Mouse (Mus musculus) lung, embryonic 14.5 days (tissue): Measurements from ENCODE around the gene Cdca5. TPM values are rescaled to one million over a fixed set of nuclear protein-coding genes. Genes with fewer than 3 reads are reported as not detected.
"Not testable (repeated sequence)": the region's sequence is repeated elsewhere in the genome, so short reads cannot be mapped to it uniquely, and the experiment has no call there.

Source experiments
- ATAC-seq: fragments of 200-750 bp; cut with Nextera tagmentation; 2 replicates; pipeline ENCODE4 v1.8.0; 2017; ENCODE audit warnings: mild to moderate bottlenecking, moderate TSS enrichment, moderate library complexity; ENCODE audit not compliant: insufficient read depth
- DNase-seq: peaks from one replicate; pipeline ENCODE4 v3.0.0-alpha.2; 2015
- H3K27ac ChIP-seq: fragments of 300-500 bp; sonication (generic); 2 replicates; pipeline ENCODE4 v1.5.1; 2014; ENCODE audit warnings: low read depth, mild to moderate bottlenecking, moderate library complexity
- H3K27me3 ChIP-seq: fragments of 300-500 bp; sonication (generic); 2 replicates; pipeline ENCODE4 v1.6.1; 2014; ENCODE audit warnings: low read length, control low read depth; ENCODE audit not compliant: insufficient read depth
- H3K36me3 ChIP-seq: fragments of 300-500 bp; sonication (generic); 2 replicates; pipeline ENCODE4 v1.6.1; 2014; ENCODE audit warnings: control low read depth; ENCODE audit not compliant: insufficient read depth
- H3K4me1 ChIP-seq: fragments of 300-500 bp; sonication (generic); 2 replicates; pipeline ENCODE4 v1.6.1; 2014; ENCODE audit warnings: antibody characterized with exemption, control low read depth; ENCODE audit not compliant: insufficient read depth
- H3K4me2 ChIP-seq: fragments of 300-500 bp; sonication (generic); 2 replicates; pipeline ENCODE4 v1.6.1; 2014; ENCODE audit warnings: mild to moderate bottlenecking
- H3K4me3 ChIP-seq: fragments of 300-500 bp; sonication (generic); 2 replicates; pipeline ENCODE4 v1.5.1; 2014; ENCODE audit warnings: low read depth, low read length
- H3K9ac ChIP-seq: fragments of 300-500 bp; sonication (generic); 2 replicates; pipeline ENCODE4 v1.6.1; 2014
- H3K9me3 ChIP-seq: fragments of 300-500 bp; sonication (generic); 2 replicates; pipeline ENCODE4 v1.6.1; 2016; ENCODE audit warnings: low read depth, low read length, control low read depth
- CTCF ChIP-seq: IDR thresholded peaks from 2 replicates; pipeline ENCODE4 v1.5.1; 2016; ENCODE audit warnings: antibody characterized with exemption, low read depth
- WGBS: fragments of 180-500 bp; shearing (Covaris S2); extraction: QIAGEN DNeasy Blood & Tissue Kit; methylation state at CpG from one replicate; pipeline ENCODE4 v1.1.7; 2014; 5-methylcytosine and 5-hydroxymethylcytosine counted together
- polyA plus RNA-seq: library from polyadenylated mRNA; unstranded; fragments of >200 nt; fragmentation: Nextera tagmentation; extraction: Ambion mirVana; gene quantifications from 2 replicates; pipeline ENCODE4 v1.2.1, GENCODE M21; 2014

The Cdca5 gene
- polyA plus RNA-seq, 1 experiment from 2014 or later = 52.7 TPM

GRCm38 (mm10) chr19:6121761-6122160 lies 37.0 kb downstream of the Cdca5 start:
- Histone ChIP-seq H3K9ac (no peak overlapping the region), H3K4me3 (no peak overlapping the region), H3K9me3 (no peaks in the 10 kb centered on the region), H3K27ac (no peak overlapping the region), H3K27me3 (no peaks in the 10 kb centered on the region), H3K36me3 (peaks cover 10% of the 10 kb centered on the region; the same call in 1 of the 2 replicates), H3K4me1 (peaks cover 10% of the 10 kb centered on the region), H3K4me2 (no peak overlapping the region)
- ATAC-seq (no peak), DNase-seq (no peak)
- no peak for TF ChIP-seq CTCF
- 21% methylated on average over 19 of the region's 19 CpGs for WGBS

- H3K4me2 ChIP-seq = no peak overlapping the region
- H3K27ac ChIP-seq = no peak overlapping the region
- H3K36me3 ChIP-seq = peaks cover 8% of the 10 kb centered on the region; the same call in 1 of the 2 replicates
- H3K9ac ChIP-seq = no peak overlapping the region
- 66% methylated on average over 8 of the region's 8 CpGs for WGBS
- TF ChIP-seq CTCF = no peak
- DNase-seq = peak; percentile 48
- 0 out of 2 replicates have a peak, but pooled peaks cover 4% of the 10 kb centered on the region for H3K4me1 ChIP-seq
- no peak for ATAC-seq
- H3K27me3 ChIP-seq = no peaks in the 10 kb centered on the region
- no peak overlapping the region for H3K4me3 ChIP-seq
- no peaks in the 10 kb centered on the region for H3K9me3 ChIP-seq
Measured at GRCm38 (mm10) chr19:6123330-6123729, 38.5 kb downstream of the Cdca5 start.

GRCm38 (mm10) chr19:6124898-6125297 lies 40.1 kb downstream of the Cdca5 start:
- WGBS = 81% methylated on average over 2 of the region's 2 CpGs
- peaks cover 3% of the 10 kb centered on the region; the same call in 1 of the 2 replicates for H3K4me1 ChIP-seq
- DNase-seq = no peak
- no peak for TF ChIP-seq CTCF
- H3K4me3 ChIP-seq = no peak overlapping the region
- H3K9ac ChIP-seq = no peak overlapping the region
- ATAC-seq = no peak
- H3K9me3 ChIP-seq = no peaks in the 10 kb centered on the region
- H3K27ac ChIP-seq = no peak overlapping the region
- H3K4me2 ChIP-seq = no peak overlapping the region
- no peaks in the 10 kb centered on the region for H3K27me3 ChIP-seq
- peaks cover 8% of the 10 kb centered on the region; the same call in 1 of the 2 replicates for H3K36me3 ChIP-seq

GRCm38 (mm10) chr19:6126289-6126688 lies 41.5 kb downstream of the Cdca5 start:
- Histone ChIP-seq H3K9me3 (no peaks in the 10 kb centered on the region), H3K4me2 (0 out of 2 replicates have a peak overlapping the region, but pooled peaks have one; percentile 25), H3K27ac (no peak overlapping the region), H3K36me3 (peaks cover 5% of the 10 kb centered on the region; the same call in 1 of the 2 replicates), H3K4me3 (no peak overlapping the region), H3K9ac (no peak overlapping the region), H3K4me1 (peaks cover 3% of the 10 kb centered on the region; the same call in 1 of the 2 replicates), H3K27me3 (no peaks in the 10 kb centered on the region)
- ATAC-seq (no peak), DNase-seq (peak; percentile 77)
- WGBS = 25% methylated on average over 4 of the region's 4 CpGs
- peak; percentile 79 for TF ChIP-seq CTCF

GRCm38 (mm10) chr19:6126789-6127580 lies 42.2 kb downstream of the Cdca5 start:
- Histone ChIP-seq H3K27ac (peak overlapping the region; percentile 78), H3K4me1 (peaks cover 3% of the 10 kb centered on the region; the same call in 1 of the 2 replicates), H3K4me3 (peak overlapping the region; percentile 46), H3K27me3 (no peaks in the 10 kb centered on the region), H3K9me3 (no peaks in the 10 kb centered on the region), H3K9ac (peak overlapping the region; percentile 49), H3K36me3 (peaks cover 5% of the 10 kb centered on the region; the same call in 1 of the 2 replicates), H3K4me2 (peak overlapping the region; percentile 63)
- WGBS = 68% methylated on average over 10 of the region's 10 CpGs
- ATAC-seq (no peak), DNase-seq (no peak)
- no peak for TF ChIP-seq CTCF

GRCm38 (mm10) chr19:6127760-6128341 lies 43.1 kb downstream of the Cdca5 start, which contains the start of gene Snx15:
Gene Snx15, minus strand, starts transcription at chr19:6128304.
- Histone ChIP-seq H3K4me1 (peaks cover 3% of the 10 kb centered on the region; the same call in 1 of the 2 replicates), H3K27me3 (no peaks in the 10 kb centered on the region), H3K9ac (peak within 1 kb of the TSS; percentile 49), H3K9me3 (no peaks in the 10 kb centered on the region), H3K36me3 (peaks cover 5% of the 10 kb centered on the region; the same call in 1 of the 2 replicates), H3K4me2 (peak within 1 kb of the TSS; percentile 63), H3K4me3 (peak within 1 kb of the TSS; percentile 46), H3K27ac (peak within 1 kb of the TSS; percentile 78)
- DNase-seq (peak; percentile 97), ATAC-seq (peak; percentile 95)
- 0% methylated on average over 32 of the region's 32 CpGs for WGBS
- TF ChIP-seq CTCF = no peak

GRCm38 (mm10) chr19:6130414-6131128 lies 45.8 kb downstream of the Cdca5 start:
- H3K27me3 ChIP-seq, H3K4me3 ChIP-seq, ATAC-seq, H3K4me1 ChIP-seq, DNase-seq, H3K27ac ChIP-seq, H3K9ac ChIP-seq, H3K4me2 ChIP-seq, H3K9me3 ChIP-seq: not testable (repeated sequence)
- H3K36me3 ChIP-seq = peaks cover 14% of the 10 kb centered on the region
- WGBS = 78% methylated on average over 7 of the region's 7 CpGs
